Mouse (Mus musculus) hindbrain, embryonic 12.5 days (tissue): Measurements from ENCODE around the gene Sdhc. TPM values are rescaled to one million over a fixed set of nuclear protein-coding genes. Genes with fewer than 3 reads are reported as not detected.

ENCODE experiments used
- ATAC-seq: fragments of 200-750 bp; cut with Nextera tagmentation; 2 replicates; pipeline ENCODE4 v1.8.0; 2017; ENCODE audit warnings: moderate TSS enrichment; ENCODE audit not compliant: low FRiP score
- H3K27ac ChIP-seq: fragments of 300-500 bp; sonication (generic); 2 replicates; pipeline ENCODE4 v1.5.1; 2016; ENCODE audit warnings: mild to moderate bottlenecking
- H3K27me3 ChIP-seq: fragments of 300-500 bp; sonication (generic); 2 replicates; pipeline ENCODE4 v1.6.1; 2016; ENCODE audit warnings: mild to moderate bottlenecking
- H3K36me3 ChIP-seq: fragments of 300-500 bp; sonication (generic); 2 replicates; pipeline ENCODE4 v1.6.1; 2016; ENCODE audit warnings: mild to moderate bottlenecking
- H3K4me1 ChIP-seq: fragments of 300-500 bp; sonication (generic); 2 replicates; pipeline ENCODE4 v1.6.1; 2016
- H3K4me2 ChIP-seq: fragments of 300-500 bp; sonication (generic); replicated peaks from 2 replicates; pipeline ENCODE4 v1.6.1; 2016; ENCODE audit warnings: mild to moderate bottlenecking
- H3K4me3 ChIP-seq: fragments of 300-500 bp; sonication (generic); 2 replicates; pipeline ENCODE4 v1.5.1; 2016; ENCODE audit warnings: mild to moderate bottlenecking
- H3K9ac ChIP-seq: fragments of 300-500 bp; sonication (generic); 2 replicates; pipeline ENCODE4 v1.6.1; 2016; ENCODE audit warnings: mild to moderate bottlenecking, moderate library complexity
- H3K9me3 ChIP-seq: fragments of 300-500 bp; sonication (generic); replicated peaks from 2 replicates; pipeline ENCODE4 v1.6.1; 2016; ENCODE audit warnings: mild to moderate bottlenecking
- WGBS: fragments of 180-500 bp; shearing (Covaris S2); methylation state at CpG from one replicate; pipeline ENCODE4 v1.1.7; 2016; 5-methylcytosine and 5-hydroxymethylcytosine counted together
- polyA plus RNA-seq: library from polyadenylated mRNA; unstranded; fragments of >200 nt; fragmentation: Nextera tagmentation; extraction: Ambion mirVana; gene quantifications from 2 replicates; pipeline ENCODE4 v1.2.1, GENCODE M21; 2016

Gene Sdhc
- polyA plus RNA-seq, 1 experiment from 2014 or later: 214 TPM

DNA sequence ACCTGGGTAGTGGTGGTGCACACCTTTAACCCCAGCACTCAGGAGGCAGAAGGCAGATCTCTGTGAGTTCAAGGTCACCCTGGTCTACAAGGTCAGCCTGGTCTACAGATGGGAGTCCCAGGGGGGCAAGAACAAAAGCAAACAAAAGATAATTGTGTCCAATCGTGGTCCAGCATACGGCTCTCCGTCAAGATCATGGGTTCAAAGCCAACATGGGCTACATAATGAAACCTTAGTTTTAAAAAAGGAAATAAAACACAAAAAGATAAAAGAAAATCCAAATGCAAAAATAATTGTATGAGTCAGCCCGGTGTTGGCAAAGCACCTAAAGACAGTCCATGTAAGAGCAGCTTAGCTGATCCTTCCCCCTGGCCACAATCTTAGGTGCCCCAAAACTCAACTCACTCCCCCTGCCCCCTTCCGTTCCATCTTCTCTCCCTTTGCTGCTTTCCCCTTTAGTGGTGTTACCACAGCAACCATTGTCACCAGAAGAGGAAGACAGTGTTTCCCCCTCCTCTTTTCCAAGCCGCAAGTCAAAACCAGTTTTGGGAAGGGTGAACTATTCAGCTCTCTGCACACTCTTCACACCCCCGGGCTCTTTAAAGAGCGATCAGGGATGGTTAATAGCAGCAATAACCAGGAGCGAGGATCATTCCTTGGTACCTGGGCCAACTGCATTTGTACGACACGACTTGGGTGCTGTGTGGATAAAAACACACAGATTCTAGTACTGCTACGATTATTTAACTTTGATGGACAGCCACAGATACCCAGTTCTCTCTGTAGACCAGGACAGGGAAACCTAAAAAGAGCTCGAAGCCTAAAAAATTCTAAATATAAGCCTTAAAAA, 37.7 kb upstream of the Sdhc start:
- no peak for ATAC-seq
- Histone ChIP-seq H3K9me3 (no peaks in the 10 kb centered on the region), H3K27ac (0 out of 2 replicates have a peak overlapping the region, but pooled peaks have one; percentile 5), H3K9ac (no peak overlapping the region), H3K27me3 (peaks cover 13% of the 10 kb centered on the region), H3K4me1 (peaks cover 23% of the 10 kb centered on the region), H3K36me3 (no peaks in the 10 kb centered on the region), H3K4me2 (no peak overlapping the region; the same call in 1 of the 2 replicates), H3K4me3 (no peak overlapping the region)
- 30% methylated on average over 13 of the region's 13 CpGs for WGBS

DNA sequence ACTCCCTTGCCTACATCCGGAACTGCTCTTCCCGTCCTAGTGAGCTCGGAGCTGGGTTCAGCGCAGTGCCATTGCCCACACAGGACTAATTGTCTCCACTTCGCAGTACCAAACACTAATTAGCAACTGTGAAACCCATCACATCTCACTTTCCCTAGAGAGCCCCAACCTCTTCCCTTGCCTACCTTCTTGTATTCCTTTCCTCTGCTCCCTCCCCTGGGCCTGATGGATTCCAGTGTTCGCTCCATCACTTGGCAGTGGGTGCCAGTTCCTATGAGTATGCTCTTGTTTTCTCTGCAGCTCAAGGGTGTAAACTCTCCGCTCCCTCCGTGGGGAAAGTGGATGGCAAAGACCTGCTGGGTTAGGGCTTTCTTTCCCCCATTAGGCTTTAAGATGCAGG, 35.3 kb upstream of the Sdhc start:
- Histone ChIP-seq H3K27me3 (0 out of 2 replicates have a peak, but pooled peaks cover 3% of the 10 kb centered on the region), H3K4me3 (no peak overlapping the region), H3K4me1 (peaks cover 14% of the 10 kb centered on the region), H3K9ac (no peak overlapping the region; the same call in 1 of the 2 replicates), H3K36me3 (no peaks in the 10 kb centered on the region), H3K27ac (no peak overlapping the region), H3K4me2 (no peak overlapping the region), H3K9me3 (no peaks in the 10 kb centered on the region)
- 73% methylated on average over 8 of the region's 8 CpGs for WGBS
- no peak for ATAC-seq

DNA sequence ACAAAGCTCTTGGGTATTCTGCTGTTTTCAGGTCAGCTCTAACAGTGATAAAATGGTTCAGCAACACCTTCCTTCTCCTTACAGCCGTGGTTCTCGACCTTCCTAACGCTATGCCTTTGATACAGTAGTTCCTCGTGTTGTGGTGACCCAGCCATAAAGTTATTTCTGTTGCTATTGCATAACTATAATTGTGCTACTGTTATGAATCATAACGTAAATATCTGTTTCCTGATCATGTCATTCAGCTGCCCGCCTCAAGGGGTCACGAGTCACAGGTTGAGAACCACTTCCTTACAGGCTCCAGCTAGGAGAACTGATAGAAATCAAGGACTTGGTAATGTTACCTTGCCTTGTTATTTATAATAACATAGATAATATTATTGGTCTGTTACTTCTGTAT, 33.9 kb upstream of the Sdhc start:
- WGBS: 89% methylated on average over 7 of the region's 7 CpGs
- Histone ChIP-seq H3K36me3 (no peaks in the 10 kb centered on the region), H3K4me2 (no peak overlapping the region), H3K4me1 (peaks cover 12% of the 10 kb centered on the region), H3K9me3 (no peaks in the 10 kb centered on the region), H3K27ac (no peak overlapping the region), H3K9ac (no peak overlapping the region), H3K27me3 (no peaks in the 10 kb centered on the region), H3K4me3 (no peak overlapping the region)
- ATAC-seq: no peak

DNA sequence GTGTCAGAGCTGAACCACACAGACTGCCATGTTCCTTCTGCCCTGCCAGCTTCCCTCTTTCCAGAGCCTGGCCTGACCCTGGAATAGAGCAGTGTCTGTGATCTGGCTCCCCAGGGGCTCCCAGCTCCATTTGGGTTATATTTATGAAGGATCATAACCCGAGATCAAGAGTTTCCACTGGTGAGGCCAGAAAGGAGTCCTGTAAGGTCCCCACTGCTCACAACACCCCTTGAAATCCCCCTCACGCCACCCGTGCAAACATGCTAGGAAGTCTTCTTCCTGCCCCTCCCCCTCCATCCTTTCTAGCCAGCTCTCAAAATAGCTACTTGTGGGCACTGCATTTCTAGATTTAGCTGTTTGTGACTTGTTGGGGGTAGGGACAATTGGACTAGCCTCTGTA, 33.2 kb upstream of the Sdhc start:
- Histone ChIP-seq H3K27ac (no peak overlapping the region), H3K4me2 (no peak overlapping the region), H3K4me3 (no peak overlapping the region), H3K4me1 (peaks cover 6% of the 10 kb centered on the region), H3K9me3 (no peaks in the 10 kb centered on the region), H3K27me3 (no peaks in the 10 kb centered on the region), H3K36me3 (no peaks in the 10 kb centered on the region), H3K9ac (no peak overlapping the region)
- WGBS: 73% methylated on average over 3 of the region's 3 CpGs
- no peak for ATAC-seq

DNA sequence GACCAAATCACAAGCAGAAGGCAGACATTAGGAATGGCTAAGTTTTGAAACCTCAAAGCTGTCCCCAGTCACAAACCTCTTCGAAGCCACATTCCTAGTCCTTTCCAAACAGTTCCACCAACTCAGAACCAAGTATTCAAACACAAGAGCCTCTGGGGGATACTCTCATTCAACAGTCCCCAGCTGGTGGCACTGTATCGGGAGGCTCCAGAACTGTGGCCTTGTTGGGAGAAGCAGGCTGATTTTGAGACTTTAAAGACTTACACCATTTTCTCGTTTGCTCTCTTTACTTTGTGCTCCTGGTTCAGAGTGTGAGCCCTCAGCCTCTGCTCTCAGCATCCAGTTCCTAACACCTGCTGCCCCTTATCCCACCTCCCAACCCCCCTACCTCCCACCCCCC, 32.6 kb upstream of the Sdhc start:
- Histone ChIP-seq H3K9me3 (no peaks in the 10 kb centered on the region), H3K27ac (no peak overlapping the region), H3K4me2 (no peak overlapping the region), H3K9ac (no peak overlapping the region), H3K27me3 (no peaks in the 10 kb centered on the region), H3K36me3 (no peaks in the 10 kb centered on the region), H3K4me1 (peaks cover under 1% of the 10 kb centered on the region), H3K4me3 (no peak overlapping the region)
- no peak for ATAC-seq
- WGBS: 82% methylated on average over 3 of the region's 3 CpGs

DNA sequence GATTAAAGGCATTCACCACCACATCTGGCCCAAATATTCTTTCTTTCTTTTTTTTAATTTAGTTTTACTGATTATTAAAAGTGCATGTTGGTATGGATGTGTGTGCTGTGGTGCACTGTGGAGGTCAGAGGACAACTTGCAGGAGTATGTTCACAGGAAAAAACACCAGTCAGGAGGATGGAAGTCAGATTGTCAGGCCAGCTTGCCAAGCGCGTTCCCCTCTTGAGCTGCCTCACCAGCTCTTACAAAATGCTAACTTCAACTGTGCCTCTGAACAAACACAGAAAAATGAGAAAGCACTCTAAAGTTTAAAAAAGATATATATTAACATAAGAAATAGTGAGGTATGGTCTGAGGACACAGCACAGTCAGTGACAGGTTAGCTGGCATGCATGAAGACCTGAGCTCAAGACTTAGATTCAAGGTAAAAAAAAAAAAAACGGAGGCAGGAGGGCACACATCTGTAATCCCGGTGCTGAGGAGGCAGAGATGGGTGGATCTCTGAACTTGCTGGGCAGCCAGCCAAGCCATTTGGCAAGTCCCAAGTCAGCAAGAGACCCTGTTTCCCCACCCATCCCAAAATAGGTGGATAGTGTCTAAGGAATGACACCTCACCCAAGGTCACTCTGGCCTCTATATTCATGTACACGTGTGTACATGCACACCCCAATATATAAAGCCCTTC, 29.2 kb upstream of the Sdhc start:
- no peak for ATAC-seq
- Histone ChIP-seq H3K4me1 (no peaks in the 10 kb centered on the region), H3K9ac (no peak overlapping the region), H3K9me3 (no peaks in the 10 kb centered on the region), H3K4me2 (no peak overlapping the region), H3K27ac (no peak overlapping the region), H3K4me3 (no peak overlapping the region), H3K36me3 (no peaks in the 10 kb centered on the region), H3K27me3 (no peaks in the 10 kb centered on the region)
- 88% methylated on average over 5 of the region's 5 CpGs for WGBS

DNA sequence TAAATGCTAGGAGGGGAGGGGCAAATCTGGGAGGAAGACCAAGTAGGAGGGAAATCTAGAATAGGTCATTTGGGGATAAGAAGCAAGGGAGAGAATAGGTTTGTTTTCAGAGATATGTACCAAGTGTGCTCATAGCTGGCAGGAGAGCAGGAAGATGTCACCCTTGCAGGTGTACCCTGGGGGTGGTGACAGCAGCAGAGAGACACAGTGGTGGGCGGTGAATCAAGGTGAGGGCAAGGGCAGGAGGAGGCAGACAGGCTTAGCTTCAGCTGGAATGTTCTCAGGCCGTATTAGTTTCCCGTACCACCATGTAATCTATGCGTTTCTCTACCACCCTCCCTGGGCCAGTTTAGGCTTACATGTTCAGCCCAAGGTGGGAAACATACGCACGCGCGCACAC, 22.4 kb upstream of the Sdhc start:
- ATAC-seq: no peak
- Histone ChIP-seq H3K9ac (no peak overlapping the region), H3K9me3 (no peaks in the 10 kb centered on the region), H3K4me3 (no peak overlapping the region), H3K4me2 (no peak overlapping the region), H3K36me3 (no peaks in the 10 kb centered on the region), H3K27ac (no peak overlapping the region), H3K4me1 (no peaks in the 10 kb centered on the region), H3K27me3 (no peaks in the 10 kb centered on the region)
- WGBS: 97% methylated on average over 8 of the region's 8 CpGs

DNA sequence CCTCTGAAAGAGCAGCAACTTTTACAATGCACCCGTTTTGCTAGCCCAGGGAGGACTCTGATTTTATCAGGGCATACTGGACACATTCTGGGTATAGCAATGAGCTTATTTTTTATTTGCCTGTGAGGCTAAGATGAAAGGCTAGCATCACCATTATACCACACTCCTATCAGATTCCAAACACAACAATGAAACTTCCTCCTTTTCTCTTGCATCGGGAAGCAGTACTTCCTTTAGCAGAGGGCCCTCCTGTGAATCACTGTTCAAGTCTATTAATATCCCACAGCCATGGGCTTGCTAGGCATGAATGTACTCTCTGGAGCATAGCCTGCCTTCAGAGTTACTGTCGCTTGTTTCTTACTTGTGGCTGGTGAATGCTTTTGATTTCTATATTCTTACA, 20.7 kb upstream of the Sdhc start:
- Histone ChIP-seq H3K4me3 (no peak overlapping the region), H3K27ac (no peak overlapping the region), H3K27me3 (no peaks in the 10 kb centered on the region), H3K4me1 (no peaks in the 10 kb centered on the region), H3K9ac (no peak overlapping the region), H3K9me3 (no peaks in the 10 kb centered on the region), H3K4me2 (no peak overlapping the region), H3K36me3 (no peaks in the 10 kb centered on the region)
- 67% methylated on average over 3 of the region's 3 CpGs for WGBS
- ATAC-seq: no peak

DNA sequence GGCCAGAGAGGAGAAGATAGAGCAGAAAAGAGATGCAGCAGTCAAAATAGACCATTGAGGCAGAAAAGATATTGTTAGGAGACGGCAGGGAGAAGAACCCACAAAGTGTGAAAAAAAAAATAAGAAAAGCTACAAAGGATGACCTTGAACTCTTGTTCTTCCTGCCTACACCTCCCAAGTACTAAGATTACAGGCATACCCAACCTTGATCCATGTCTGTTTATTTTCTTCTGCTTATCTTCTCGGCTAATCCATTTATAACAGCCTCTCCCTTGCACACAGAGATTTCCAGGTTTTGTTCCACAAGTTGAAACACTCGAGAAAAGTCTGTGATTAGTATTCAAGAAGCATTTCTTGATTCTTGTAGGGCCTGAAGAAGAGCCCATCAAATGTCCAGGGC, 19.5 kb upstream of the Sdhc start:
- Histone ChIP-seq H3K27ac (no peak overlapping the region), H3K36me3 (no peaks in the 10 kb centered on the region), H3K4me2 (no peak overlapping the region), H3K9me3 (no peaks in the 10 kb centered on the region), H3K4me3 (no peak overlapping the region), H3K27me3 (no peaks in the 10 kb centered on the region), H3K4me1 (no peaks in the 10 kb centered on the region), H3K9ac (no peak overlapping the region)
- WGBS: 74% methylated on average over 3 of the region's 3 CpGs
- ATAC-seq: no peak

DNA sequence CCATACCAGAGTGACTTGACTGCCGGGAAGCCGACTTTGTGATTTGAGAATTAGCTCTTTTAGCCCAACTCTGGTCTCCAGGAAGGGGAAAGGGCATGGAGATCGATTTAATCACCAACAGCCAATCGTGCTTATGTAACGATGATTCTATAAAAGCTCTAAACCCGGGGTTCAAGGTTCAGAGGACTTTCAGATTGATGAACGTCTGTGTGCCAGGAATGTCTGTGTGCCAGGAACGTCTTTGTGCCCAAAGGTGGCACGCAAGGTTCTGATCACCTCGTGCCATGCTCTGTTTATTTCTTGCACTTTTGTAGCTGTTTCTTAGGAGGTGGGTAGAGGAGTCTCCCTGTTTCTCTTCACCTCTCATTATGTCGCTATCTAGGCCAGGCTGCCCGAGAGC, 18.5 kb upstream of the Sdhc start:
- Histone ChIP-seq H3K4me1 (no peaks in the 10 kb centered on the region), H3K9ac (no peak overlapping the region), H3K9me3 (no peaks in the 10 kb centered on the region), H3K27ac (no peak overlapping the region), H3K27me3 (no peaks in the 10 kb centered on the region), H3K36me3 (no peaks in the 10 kb centered on the region), H3K4me2 (no peak overlapping the region), H3K4me3 (no peak overlapping the region)
- 91% methylated on average over 12 of the region's 12 CpGs for WGBS
- ATAC-seq: no peak

DNA sequence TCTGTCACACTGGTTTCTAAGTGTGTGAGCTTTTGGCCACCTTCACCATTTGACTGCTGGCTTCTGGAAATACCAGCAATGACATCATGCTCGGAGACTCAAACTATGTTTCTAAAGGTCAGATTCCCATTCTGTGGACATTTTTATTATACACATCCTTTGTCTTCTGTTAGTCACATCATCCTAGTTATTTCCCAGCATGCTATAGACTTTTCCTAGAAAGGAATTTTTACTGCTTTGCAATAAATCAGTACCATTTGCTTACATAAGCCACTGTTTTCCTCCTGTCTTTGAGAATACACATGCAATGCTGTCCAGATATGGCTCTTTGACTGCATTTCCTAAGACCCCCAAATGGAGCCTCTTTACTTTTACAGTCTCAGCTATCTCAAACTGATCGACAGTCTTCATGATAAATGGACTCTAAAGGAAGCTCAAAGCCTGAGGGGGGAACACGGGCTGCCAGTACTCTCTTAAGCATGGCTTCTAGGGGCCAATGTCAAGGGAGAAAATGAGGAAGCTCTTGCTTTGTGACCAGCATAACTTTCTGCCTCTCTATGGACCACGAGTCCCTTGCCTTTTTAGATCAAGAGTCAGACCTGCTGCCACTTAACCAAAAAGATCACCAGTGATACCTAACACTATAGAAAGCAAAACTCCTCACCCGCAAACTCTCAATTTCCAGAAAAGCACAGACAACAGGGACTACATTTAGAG, 15.4 kb upstream of the Sdhc start:
- H3K27me3 ChIP-seq: peaks cover 5% of the 10 kb centered on the region
- no peak for ATAC-seq
- no peaks in the 10 kb centered on the region for H3K9me3 ChIP-seq
- H3K4me1 ChIP-seq: no peaks in the 10 kb centered on the region
- no peak overlapping the region for H3K27ac ChIP-seq
- no peak overlapping the region for H3K9ac ChIP-seq
- 76% methylated on average over 5 of the region's 5 CpGs for WGBS
- H3K36me3 ChIP-seq: no peaks in the 10 kb centered on the region
- no peak overlapping the region for H3K4me3 ChIP-seq
- H3K4me2 ChIP-seq: no peak overlapping the region

DNA sequence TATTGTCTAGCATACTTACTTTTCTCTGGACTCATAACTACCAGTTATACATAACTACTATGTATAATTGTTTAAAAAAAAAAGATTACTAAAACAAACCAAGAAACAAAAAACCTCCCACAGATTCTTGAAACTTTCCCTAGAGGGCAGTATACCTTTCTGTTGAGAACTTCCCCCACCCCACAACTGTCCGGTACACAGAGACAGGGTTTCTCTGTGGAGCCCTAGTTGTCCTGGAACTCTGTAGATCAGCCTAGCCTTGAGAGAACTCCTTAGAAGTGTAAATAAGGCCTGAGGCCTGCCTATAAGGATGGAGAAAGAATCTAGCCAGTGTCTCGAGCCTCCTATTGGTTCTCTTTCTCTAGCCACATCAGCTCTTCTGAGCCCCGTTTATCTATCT, 13.9 kb upstream of the Sdhc start:
- Histone ChIP-seq H3K27me3 (peaks cover 20% of the 10 kb centered on the region), H3K36me3 (no peaks in the 10 kb centered on the region), H3K4me1 (peaks cover 9% of the 10 kb centered on the region; the same call in 1 of the 2 replicates), H3K27ac (no peak overlapping the region), H3K4me2 (no peak overlapping the region), H3K9me3 (no peaks in the 10 kb centered on the region), H3K4me3 (no peak overlapping the region), H3K9ac (no peak overlapping the region)
- no peak for ATAC-seq
- WGBS: 29% methylated on average over 3 of the region's 3 CpGs
